Mouse (Mus musculus): Measurements from ENCODE around the gene Taar5.

Taar5 gene

GRCm38 (mm10) chr10:23970656-23971165, at the start of gene Taar5:
Gene Taar5, plus strand, starts transcription at chr10:23970706.
- in situ Hi-C loops (cut with MboI, MseI): no loop called here

- in situ Hi-C loops (cut with MboI, MseI): no loop called here
Observed at GRCm38 (mm10) chr10:23922468-23922867, 48.0 kb upstream of the Taar5 start.

GRCm38 (mm10) chr10:23923941-23924340, 46.6 kb upstream of the Taar5 start:
- in situ Hi-C loops (cut with MboI, MseI): no loop called here

- in situ Hi-C loops (cut with MboI, MseI): no loop called here
Observed at GRCm38 (mm10) chr10:23937613-23938012, 32.9 kb upstream of the Taar5 start.

- in situ Hi-C loops (cut with MboI, MseI): no loop called here
Observed at GRCm38 (mm10) chr10:23938312-23938711, 32.2 kb upstream of the Taar5 start, which contains the start of gene Taar2. Gene Taar2, plus strand, starts transcription at chr10:23938572.

GRCm38 (mm10) chr10:23942465-23942864, 28.0 kb upstream of the Taar5 start:
- in situ Hi-C loops (cut with MboI, MseI): no loop called here

- in situ Hi-C loops (cut with MboI, MseI): no loop called here
Observed at GRCm38 (mm10) chr10:23948026-23948425, 22.5 kb upstream of the Taar5 start.

- in situ Hi-C loops (cut with MboI, MseI): no loop called here
Observed at GRCm38 (mm10) chr10:23949508-23950005, 20.9 kb upstream of the Taar5 start, which contains the start of gene Taar3. Gene Taar3, plus strand, starts transcription at chr10:23949558.

GRCm38 (mm10) chr10:23951714-23952113, 18.8 kb upstream of the Taar5 start:
- in situ Hi-C loops (cut with MboI, MseI): no loop called here

- in situ Hi-C loops (cut with MboI, MseI): no loop called here
Observed at GRCm38 (mm10) chr10:23959071-23959470, 11.4 kb upstream of the Taar5 start.

GRCm38 (mm10) chr10:23960444-23960915, 10.0 kb upstream of the Taar5 start, which contains the start of gene Taar4:
Gene Taar4, plus strand, starts transcription at chr10:23960494.
- in situ Hi-C loops (cut with MboI, MseI): no loop called here

GRCm38 (mm10) chr10:23963444-23963843, 7.1 kb upstream of the Taar5 start:
- in situ Hi-C loops (cut with MboI, MseI): no loop called here

- in situ Hi-C loops (cut with MboI, MseI): no loop called here
Observed at GRCm38 (mm10) chr10:23964921-23965610, 5.4 kb upstream of the Taar5 start.

- in situ Hi-C loops (cut with MboI, MseI): no loop called here
Observed at GRCm38 (mm10) chr10:23971256-23971655, 750 bp downstream of the Taar5 start.

- in situ Hi-C loops (cut with MboI, MseI): no loop called here
Observed at GRCm38 (mm10) chr10:23977958-23978357, 7.5 kb downstream of the Taar5 start.

GRCm38 (mm10) chr10:23978901-23979705, 8.6 kb downstream of the Taar5 start:
- in situ Hi-C loops (cut with MboI, MseI): no loop called here

- in situ Hi-C loops (cut with MboI, MseI): no loop called here
Observed at GRCm38 (mm10) chr10:23985546-23985945, 15.0 kb downstream of the Taar5 start, which contains the start of gene Taar6. Gene Taar6, minus strand, starts transcription at chr10:23985646.

GRCm38 (mm10) chr10:23986419-23986818, 15.9 kb downstream of the Taar5 start:
- in situ Hi-C loops (cut with MboI, MseI): no loop called here

- in situ Hi-C loops (cut with MboI, MseI): no loop called here
Observed at GRCm38 (mm10) chr10:23993381-23993780, 22.9 kb downstream of the Taar5 start, which contains the start of gene Taar7a. Gene Taar7a, minus strand, starts transcription at chr10:23993481.

GRCm38 (mm10) chr10:23999639-24000038, 29.1 kb downstream of the Taar5 start, which contains the start of gene Taar7b:
Gene Taar7b, plus strand, starts transcription at chr10:23999939.
- in situ Hi-C loops (cut with MboI, MseI): no loop called here

- in situ Hi-C loops (cut with MboI, MseI): no loop called here
Observed at GRCm38 (mm10) chr10:24006442-24006841, 35.9 kb downstream of the Taar5 start.

GRCm38 (mm10) chr10:24007034-24007433, 36.5 kb downstream of the Taar5 start:
- in situ Hi-C loops (cut with MboI, MseI): no loop called here
